Mouse (Mus musculus): ENCODE data around the gene Prune2.

Prune2 gene

DNA sequence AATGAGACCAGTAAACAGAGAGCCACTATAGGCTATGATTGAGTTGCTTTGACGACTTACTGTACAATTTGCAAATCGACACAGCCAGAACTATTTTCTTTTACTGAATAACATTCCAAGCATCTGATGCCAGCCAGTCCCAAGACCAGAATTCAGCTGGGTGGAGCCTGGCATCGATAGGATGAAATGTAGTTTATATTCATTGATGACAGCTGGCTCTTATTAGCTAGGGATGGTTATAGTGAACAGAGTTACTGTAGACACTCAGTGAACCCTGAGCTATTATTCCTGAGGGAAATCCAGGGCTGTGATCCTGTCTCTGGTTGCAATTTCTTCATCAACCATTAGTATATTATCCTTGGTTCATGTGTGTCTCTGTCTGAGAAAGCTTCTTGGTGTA, 254.6 kb downstream of the Prune2 start:
- DNase-seq = no peak

DNA sequence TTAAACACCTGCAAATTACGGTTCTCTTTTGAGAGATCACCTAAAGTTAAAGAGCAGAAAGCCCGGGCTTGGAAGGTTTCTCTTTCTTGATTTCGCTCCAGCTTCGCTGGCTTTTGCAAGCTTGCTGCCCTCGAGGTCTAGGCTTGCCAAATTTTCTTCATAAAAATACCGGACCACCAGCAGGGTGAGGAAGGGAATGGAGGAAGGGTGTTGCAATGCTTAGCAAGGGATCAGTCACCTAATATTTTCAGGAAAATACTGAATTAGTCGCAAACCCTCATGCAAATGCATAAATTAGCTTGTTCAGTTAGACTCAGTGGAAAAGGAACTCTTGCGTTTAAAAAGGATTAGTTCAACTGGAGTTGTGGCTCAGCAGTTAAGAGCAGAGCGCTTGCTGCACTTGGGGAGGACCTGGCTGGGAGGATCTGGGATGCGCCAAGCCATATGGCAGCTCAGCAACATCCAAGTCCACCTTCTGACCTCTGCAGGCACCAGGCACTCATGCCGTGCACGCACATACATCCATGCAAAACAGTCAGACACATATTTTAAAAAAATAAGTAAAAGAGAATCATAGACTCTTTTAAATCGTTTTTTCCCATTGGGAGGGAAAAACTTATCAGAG, 259.1 kb downstream of the Prune2 start:
- no peak for DNase-seq

DNA sequence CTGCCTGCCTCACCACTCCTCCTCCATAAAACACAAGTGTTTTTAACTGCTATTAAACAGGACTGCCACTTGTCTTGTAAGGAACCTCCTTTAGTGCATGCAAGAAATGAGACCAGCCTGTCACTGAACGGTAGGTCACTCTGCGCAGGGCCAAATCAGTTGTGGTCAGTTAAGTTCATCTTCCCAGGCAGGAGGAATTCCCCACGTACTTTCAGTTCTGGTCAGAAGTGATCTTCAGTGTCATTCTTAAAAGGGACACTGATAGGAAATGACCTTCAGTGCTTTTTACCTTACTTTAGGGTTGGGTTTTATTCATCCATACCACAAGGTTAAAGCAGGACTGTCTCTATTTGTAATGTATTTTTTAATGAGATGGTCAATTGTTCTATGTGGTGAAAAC, 262.3 kb downstream of the Prune2 start:
- no peak for DNase-seq

DNA sequence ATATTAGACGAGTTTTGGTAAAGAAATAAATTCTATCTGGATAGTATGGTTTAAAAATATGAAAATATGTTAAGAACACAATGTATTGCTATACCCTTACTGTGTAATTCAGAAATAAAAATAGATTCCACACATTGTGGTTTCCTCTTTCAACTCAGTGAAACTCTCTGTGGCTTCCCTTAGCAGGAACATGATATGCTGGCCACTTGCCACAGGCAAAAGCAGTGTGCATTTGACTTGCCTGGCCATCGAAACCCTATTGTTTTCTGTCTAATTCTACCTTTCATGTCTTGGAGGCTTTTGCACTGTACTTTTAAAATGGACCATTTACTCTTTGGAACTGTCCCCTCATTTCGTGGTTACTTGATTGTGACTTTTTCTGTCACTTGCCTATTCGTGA, 267.9 kb downstream of the Prune2 start:
- no peak for DNase-seq

DNA sequence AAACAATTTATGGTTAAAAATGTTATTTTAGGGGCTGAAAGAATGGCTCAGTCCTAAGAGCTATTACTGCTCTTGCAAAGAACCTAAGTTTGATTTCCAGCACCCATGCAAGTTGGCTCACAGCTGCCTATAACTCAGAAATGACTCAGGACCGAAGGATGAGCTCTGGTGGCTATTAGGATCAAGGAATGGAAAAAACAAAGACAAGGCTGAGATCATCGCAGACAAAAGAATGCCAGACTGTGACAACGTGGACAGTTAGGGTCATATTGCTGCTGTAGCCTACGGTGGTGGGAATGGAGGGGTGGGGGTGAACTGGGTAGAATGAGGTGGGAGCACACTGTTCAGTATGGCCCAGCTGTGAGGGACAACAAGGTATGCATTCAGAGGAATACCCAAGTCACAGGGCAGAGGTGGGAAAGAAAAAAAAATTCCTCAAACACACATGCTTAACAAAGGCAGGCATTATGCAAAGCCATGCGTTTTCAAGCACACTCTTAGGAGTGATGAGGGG, 269.7 kb downstream of the Prune2 start:
- DNase-seq = no peak

DNA sequence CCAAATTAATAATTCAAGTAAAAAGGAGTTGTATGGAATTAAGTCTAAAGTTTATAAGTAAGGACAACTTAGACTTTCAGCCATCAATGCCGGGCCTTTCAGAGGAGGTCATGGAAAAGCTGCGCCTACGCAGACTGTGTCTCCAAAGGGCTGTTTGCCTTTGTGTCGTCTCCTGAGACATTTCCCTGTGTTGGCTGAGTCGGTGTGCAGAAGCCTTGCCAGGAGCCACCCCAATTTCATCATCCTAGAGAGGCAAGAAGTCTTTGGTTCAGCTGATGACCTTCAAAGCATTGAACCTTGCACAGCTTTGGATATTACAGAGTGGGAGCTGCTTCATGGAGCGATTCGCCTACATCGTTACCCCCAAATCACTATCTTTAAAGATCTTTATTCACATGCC, 270.2 kb downstream of the Prune2 start:
- no peak for DNase-seq

DNA sequence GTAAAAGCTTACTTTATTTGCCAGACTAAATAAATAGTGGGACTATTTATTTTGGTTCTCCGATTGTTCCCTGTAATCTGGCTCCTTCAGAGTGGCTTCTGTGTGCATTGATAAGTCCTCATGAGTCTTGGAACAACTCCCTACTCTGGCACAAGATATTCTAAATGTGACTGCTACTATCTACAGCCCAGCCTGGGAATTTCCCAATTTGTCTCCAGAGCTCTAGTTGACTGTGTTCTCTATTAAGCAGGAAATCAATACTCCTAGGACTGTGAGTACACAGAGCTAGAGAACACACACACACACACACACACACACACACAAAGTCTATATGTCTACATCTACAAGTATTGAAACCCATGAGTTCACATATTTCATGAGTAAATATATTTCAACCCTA, 274.1 kb downstream of the Prune2 start:
- DNase-seq = no peak

DNA sequence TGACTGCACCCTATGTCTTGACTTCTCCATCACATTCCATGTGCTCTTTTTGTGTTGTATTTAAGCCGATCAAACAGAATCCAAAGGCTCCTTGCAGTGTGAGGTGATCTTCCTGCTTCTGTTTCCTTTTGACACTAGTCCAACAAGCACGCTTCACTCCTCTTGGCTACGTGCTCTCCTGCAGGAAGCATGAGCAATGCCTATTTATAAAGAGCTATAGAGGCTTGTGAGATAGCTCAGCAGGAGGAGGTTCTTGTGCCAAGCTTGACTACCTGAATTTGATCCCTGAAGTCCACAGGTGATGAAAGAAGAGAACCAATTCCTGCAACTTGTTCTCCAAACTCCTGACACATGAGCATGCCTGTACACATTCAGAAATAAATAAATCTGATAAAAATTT, 282.6 kb downstream of the Prune2 start:
- DNase-seq = no peak

DNA sequence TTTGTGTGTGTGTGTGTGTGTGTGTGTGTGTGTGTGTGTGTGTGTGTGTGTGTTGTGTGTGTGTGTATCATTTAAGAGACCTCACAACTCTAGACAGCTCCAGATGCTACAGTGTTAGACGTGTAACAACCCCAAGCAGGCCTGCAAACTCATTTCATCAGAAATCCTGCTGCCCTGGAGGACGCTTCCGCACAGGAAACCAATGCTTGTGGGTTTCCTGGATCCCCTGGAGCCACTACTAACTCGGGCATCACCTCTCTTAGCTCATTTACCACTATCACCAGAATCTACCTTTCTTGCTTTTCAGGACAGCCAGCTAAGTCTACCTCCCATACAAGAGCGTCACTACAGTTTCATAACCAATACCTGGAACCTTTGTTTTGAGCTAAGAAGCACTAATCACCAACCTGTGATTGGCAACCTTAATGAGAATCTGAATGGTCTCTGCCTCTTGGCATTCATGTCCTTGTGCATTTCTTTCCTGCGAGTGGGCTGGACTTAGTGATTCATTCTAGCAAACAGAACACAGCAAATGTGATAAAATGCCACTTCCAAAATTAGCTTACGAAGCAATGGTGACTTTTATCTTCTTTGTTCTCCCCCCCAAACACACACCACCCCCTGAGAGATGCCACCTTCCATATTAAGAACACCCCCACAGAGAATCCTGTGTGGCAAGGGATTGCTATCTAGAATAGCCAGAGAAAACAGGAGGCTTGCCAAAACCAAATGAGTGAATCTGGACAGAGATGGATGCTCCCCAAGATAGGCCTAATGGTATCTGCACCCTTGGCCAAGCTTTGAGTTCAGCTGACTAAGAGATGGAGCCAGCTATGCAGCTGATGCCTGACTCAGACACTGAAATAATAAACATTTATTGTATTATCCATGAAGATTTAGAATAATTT, 284.5 kb downstream of the Prune2 start:
- DNase-seq = no peak

DNA sequence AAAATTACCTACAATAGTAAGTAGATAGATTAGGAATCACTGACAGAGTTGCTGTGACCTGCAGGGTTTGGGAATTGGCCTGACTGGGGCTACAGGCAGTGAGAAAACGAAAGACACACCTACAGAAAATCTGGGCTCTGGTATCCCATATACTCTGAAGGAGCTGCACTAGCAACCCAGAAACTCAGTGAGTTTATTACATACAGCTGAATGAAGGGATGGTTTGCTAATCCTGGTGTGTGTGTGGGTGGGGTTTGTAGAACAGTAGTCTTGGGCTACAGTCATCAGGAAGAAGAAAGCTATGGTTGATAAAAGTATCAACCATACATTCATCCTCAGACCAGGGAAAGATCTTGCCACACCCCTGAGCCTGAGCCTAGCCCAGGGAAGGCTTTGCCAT, 285.3 kb downstream of the Prune2 start:
- no peak for DNase-seq

DNA sequence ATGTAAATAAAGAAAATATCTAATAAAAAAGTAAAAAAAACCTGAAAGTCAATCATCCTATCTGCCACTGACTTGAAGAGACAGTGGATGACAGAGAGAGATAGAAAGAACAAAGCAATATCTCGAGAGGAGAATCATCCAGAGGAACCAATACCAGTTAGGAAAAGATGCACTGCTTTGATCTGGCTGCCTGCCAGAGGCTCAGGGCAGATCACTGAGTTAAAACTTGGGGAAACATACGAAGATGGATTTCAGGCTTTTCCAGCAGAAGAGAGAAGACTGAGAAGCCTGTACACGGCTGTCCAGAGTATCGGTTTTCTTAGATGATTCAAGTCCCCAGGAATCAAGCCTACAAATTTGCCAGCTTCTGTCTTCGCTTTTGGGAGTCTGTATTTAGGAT, 287.0 kb downstream of the Prune2 start:
- no peak for DNase-seq

DNA sequence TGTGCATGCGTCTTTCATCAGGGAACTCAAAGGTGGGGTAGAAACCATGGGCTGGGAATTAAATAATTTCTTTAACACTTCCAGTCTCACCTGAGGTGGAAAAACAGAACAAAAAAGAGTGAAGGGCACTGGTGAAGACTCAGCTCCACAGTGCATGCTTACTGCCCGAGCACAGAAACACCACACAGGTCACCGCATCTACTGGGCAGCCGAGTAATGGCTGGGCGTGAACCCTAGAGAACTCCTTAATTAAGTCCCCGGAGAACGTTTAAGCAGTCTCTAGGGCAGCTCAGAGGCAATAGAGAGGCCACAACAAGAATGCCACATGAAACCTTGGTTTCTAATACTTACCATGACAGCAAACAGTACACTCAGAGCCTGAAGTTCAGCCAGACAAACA, 288.6 kb downstream of the Prune2 start:
- no peak for DNase-seq

DNA sequence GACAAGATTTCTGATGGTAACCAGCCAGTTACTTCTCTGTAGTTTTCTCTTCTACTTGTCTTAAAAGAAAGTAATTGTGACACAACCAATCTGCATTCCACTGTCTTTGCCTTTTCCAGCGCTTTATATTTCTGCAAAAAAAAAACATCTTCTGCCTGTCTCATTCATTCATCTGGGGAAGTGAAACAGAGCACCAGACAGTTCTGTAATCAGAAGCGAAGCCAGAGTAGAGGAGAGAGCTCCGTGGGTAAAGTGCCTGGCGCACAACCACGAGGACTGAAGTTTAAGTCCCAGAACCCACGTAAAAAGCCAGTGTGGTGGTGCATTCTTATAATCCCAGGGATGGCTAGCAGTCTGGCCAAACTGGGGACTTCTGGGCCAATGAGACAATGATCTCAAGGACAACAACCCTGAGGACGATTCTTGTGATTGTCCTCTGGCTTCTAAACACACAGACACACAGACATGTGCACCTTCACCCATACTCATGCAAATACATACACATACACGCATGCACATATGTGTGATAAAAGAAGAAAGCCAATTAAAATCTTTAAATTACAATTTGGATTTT, 291.5 kb downstream of the Prune2 start:
- DNase-seq = no peak

DNA sequence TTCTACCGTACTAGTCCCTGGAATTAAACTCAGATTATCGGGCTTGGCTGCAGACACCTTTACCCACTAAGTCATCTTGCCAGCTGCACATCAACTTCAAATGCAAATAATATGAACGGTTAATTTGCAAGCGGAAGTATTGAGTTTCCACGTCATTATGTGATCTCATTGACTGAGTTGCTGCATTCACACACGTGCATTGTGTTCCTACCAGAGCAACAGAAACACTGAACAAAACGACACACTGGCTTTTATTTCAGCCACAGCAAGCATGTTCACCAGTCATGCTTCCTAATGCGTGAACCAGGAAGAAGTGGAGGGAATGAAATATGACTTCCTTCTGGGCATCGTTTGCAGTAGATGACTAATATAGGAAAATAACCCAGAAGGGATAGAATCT, 293.8 kb downstream of the Prune2 start:
- DNase-seq = no peak

DNA sequence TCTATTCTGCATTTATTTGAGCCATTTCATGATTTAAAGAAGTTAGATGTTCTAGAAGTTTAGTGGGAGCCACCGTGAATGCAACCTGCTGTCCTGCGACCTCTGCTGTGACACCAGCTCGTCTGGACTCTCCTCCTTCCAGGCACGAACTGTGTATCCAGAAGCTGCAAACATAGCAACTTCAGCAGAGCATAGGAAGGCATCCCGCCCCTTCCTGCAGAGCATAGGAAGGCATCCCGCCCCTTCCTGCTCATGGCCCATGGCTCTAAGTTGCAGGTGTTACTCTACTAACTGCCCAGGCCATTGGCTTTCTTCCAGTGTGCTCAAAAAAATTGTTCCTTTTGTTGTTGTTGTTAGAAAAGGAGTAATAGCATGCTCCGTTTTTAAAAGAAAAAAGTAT, 294.9 kb downstream of the Prune2 start:
- no peak for DNase-seq

DNA sequence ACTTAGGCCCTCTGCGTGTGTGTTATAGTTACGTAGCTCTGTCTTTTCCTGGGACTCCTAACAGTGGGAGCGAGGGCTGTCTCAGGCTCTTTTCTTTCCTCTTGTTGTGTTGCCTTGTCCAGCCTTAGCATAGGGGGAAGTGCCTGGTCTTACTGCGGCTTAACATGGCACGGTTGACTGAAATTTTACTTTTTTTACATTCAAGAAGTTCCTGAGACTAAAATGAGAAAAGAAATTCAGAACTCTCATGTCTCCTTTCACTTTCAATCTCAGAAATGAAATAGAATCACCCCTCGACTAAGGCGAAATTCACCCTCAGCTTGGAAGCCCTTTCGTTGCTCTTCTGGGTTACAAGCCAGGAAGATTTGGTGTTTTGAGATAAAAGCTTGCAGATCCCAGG, 295.5 kb downstream of the Prune2 start:
- DNase-seq = no peak

DNA sequence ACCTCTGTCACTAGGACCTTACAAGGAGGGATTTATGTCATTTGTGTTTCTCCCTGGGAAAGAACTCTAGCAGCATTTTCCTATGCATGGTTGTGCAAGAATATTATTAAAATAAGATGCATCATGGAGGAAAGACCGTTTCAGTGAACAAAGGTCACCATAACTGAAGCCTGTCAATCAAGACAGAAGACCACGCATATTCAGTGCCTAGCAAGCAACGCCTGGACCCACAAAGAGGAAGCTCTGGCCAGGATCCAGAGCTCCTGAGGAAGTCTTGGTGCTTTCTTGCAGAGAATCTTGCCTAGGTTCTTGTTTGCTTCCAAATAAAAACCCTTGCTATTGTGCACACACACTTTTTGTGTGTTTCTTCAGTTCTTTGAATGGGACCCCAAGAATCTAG, 296.9 kb downstream of the Prune2 start:
- DNase-seq = no peak

DNA sequence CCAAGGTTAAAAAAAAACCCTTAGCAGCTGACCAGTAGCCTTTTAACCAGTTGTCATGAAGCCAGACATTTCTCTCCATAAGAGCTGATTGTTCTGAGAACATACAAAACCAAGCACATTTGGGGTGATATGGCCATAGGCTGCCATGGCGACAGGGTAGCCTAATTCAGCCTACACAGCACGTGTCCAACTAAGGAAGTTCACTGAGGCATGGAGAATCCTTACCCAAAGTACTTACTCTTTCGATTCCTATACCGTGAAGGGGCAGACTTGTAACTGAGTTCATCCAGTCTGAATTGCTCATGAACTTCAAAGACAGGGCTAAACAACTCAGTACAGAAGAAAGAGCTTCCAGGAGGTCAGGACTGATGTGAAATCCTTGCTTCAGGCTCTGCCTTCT, 299.6 kb downstream of the Prune2 start:
- no peak for DNase-seq

DNA sequence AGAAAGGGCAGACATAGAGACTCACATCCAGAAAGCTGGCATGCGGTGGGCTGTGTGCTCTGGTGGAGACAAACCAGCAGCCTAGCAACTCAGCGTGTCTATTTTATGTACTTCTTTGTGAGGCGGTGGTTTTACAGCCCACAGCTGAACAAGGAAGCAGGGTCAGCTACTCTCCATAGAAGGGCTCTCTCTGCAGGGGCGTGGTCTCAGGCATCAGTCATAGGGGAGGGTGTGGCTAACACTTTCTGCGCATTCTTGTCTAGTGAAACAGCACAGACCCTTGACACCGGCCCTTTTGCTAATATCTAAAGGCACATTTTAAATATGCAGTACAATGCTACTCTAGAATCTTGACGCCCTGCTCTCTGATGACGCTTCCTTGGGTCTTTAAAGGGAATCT, 300.5 kb downstream of the Prune2 start:
- peak; percentile 40 for DNase-seq

DNA sequence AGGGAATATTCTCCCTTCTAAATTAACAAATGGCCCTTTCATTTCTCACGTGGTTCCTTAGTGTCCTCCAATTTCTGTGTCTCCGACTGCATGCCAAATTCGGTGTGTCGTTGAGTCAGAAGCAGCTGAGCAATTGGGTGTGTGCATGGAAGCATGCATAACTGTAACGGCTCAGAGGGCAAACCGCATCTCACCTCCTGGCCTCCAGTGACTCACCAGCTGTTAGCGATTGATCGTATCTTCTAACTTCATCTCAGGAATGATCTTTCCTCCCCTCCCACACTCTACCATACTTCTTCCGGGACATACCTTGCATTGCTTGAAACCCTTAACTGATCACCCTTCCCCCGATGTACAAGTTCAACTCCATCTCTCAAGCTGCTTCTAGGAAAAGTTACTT, 300.9 kb downstream of the Prune2 start:
- no peak for DNase-seq

DNA sequence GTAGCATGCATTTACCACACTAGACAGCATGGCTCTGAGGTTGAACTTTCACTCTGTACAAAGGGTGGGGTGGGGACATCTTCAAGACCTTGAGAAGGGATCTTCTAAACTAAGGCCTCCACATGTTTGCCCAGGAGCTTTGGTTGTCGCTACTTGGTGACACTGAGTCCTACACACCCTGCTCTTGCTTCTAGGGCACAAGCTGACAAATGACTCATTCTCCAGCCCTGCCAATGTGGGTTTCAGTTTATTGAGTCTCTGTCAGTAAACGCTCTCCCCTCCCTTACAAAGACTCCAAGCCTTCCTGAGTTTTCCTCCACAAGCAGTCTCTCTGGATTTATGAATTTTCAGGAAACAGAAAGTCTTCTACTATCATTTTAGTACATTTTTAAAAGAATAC, 307.3 kb downstream of the Prune2 start:
- no peak for DNase-seq

DNA sequence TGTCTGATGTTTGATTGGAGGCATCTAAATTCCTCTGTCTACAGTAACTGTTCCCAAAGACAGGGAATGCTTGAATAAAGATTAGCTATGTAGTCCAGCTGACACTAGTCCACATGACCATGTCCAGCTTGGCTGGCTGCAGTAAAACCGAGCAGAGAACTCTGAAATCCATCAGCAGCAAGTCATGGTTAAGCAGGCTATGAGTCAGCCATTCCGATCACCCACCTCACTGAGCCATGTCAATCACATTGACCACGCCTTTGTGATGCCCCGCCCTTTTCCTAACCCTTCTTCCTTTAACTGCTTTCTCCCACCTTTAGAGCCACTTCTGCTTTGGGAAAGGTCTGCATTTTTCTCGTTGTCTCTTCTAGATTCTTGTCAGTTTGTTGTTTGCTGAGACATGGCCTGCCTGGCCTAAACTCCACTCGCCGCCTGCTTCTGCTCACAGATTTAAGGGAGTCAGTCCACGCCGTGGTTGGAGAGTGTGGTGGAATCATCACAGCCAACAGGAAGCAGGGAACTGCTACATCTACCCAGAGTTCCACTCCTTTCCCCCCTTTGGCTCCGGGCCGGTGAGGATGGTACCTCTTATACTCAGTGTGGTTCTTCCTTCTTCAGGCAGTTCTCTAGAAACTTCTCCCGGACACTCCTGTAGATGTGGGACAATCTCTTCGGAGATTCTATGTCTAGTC, 307.9 kb downstream of the Prune2 start:
- peak; percentile 61 for DNase-seq

DNA sequence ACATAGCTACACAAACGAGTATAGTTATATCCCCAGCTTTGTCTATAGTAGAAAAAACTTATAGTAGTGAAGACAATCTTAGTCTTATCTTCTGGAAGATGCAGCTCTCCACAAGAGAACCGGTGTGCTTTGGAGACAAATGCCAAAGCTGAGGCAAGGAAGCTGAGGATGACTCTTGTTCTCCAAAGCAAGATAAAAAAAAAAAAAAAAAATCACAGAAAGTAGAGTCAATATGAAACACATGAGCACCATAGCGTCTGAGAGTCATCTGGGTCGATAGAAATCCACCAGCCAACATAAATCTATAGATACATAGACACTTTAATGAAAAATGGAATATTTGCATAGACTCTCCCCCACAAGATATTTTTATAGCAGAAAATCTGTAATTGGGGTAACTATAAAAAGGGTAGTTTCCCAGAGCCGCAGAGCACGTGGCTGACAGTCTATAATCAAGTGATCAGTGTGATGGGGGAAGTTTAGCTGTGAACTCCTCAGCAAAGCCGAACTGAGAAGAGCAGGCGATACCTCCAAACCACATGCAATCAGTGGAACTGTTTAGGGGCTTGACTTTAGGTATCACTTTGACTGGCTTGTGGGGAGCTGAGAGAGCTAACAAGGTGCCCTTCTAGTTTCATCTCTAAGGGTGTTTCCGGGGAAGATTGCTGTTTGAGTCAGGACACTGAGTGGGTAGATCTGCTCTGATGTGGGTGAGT, 308.7 kb downstream of the Prune2 start:
- no peak for DNase-seq

Measured in liver (tissue).